Mouse (Mus musculus) heart, postnatal 0 days (tissue): ENCODE measurements around the gene Hoxb6.

Experiments
- CTCF ChIP-seq: IDR thresholded peaks from 2 replicates; pipeline ENCODE4 v1.5.1; 2016; ENCODE audit warnings: antibody characterized with exemption, control low read depth, low read depth
- EP300 ChIP-seq: IDR thresholded peaks from 2 replicates; pipeline ENCODE4 v1.6.1; 2016; ENCODE audit warnings: antibody characterized with exemption, low read depth

DNA sequence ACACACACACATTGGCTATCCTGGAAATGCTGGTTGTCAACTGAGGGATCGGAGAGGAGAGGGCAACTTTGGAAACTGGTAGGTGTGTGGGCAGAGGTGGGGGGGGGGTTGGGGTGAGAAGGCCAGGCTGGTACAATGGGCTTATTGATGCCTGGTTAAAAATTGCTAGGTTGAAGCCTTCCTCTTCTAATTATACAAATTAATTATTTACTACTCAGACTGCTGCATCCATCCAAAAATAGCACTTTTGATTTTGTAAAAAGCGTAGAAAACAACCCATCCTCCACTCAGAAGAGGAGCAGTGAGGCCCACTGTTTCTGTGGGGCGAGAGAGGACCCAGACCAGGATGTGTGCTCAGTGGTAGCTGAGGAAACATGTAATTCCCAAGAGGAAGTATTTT is 42.7 kb downstream of the Hoxb6 start:
- TF ChIP-seq CTCF (no peak), EP300 (no peak)
